Mouse (Mus musculus) E14TG2a.4 (cell line): ENCODE data around the gene Csrnp3.

ENCODE experiments used
- H3K27me3 ChIP-seq: 2 replicates; pipeline ENCODE4 v1.6.1; 2014; ENCODE audit warnings: low read length, control low read depth; ENCODE audit not compliant: insufficient read depth
- H3K36me3 ChIP-seq: 2 replicates; pipeline ENCODE4 v1.6.1; 2014; ENCODE audit warnings: low read length, control low read depth; ENCODE audit not compliant: insufficient read depth
- H3K4me1 ChIP-seq: replicated peaks from 2 replicates; pipeline ENCODE4 v1.6.1; 2014; ENCODE audit warnings: low read depth, low read length, control low read depth
- H3K4me3 ChIP-seq: replicated peaks from 2 replicates; pipeline ENCODE4 v1.5.1; 2014; ENCODE audit warnings: mild to moderate bottlenecking, low read length
- H3K9me3 ChIP-seq: 2 replicates; pipeline ENCODE4 v1.6.1; 2014; ENCODE audit warnings: low read length, control low read depth
- CTCF ChIP-seq: conservative IDR thresholded peaks from 2 replicates; pipeline ENCODE4 v1.5.1; 2014; ENCODE audit warnings: low read length
- NANOG ChIP-seq: IDR thresholded peaks from 2 replicates; pipeline ENCODE4 v1.6.1; 2014; ENCODE audit warnings: borderline replicate concordance, low read length, mixed read lengths
- POU5F1 ChIP-seq: IDR thresholded peaks from 2 replicates; pipeline ENCODE4 v1.6.1; 2014; ENCODE audit warnings: low read length, borderline replicate concordance

Csrnp3 gene

GRCm38 (mm10) chr2:65948808-65949207 lies 103.2 kb downstream of the Csrnp3 start:
- Histone ChIP-seq H3K4me1 (no peaks in the 10 kb centered on the region), H3K4me3 (no peak overlapping the region), H3K9me3 (0 out of 2 replicates have a peak, but pooled peaks cover 7% of the 10 kb centered on the region), H3K36me3 (no peaks in the 10 kb centered on the region), H3K27me3 (no peaks in the 10 kb centered on the region)
- TF ChIP-seq POU5F1, result no peak
- TF ChIP-seq CTCF, result no peak
- no peak for TF ChIP-seq NANOG

- Histone ChIP-seq H3K4me1 (peaks cover 4% of the 10 kb centered on the region), H3K36me3 (no peaks in the 10 kb centered on the region), H3K27me3 (no peaks in the 10 kb centered on the region), H3K4me3 (no peak overlapping the region), H3K9me3 (no peaks in the 10 kb centered on the region)
- TF ChIP-seq CTCF (no peak), POU5F1 (no peak), NANOG (no peak)
Measured at GRCm38 (mm10) chr2:65953726-65954340, 108.3 kb downstream of the Csrnp3 start.

- no peaks in the 10 kb centered on the region for H3K9me3 ChIP-seq
- peaks cover 4% of the 10 kb centered on the region for H3K4me1 ChIP-seq
- no peak overlapping the region for H3K4me3 ChIP-seq
- H3K27me3 ChIP-seq, result no peaks in the 10 kb centered on the region
- TF ChIP-seq CTCF (no peak), POU5F1 (no peak), NANOG (no peak)
- H3K36me3 ChIP-seq, result no peaks in the 10 kb centered on the region
Measured at GRCm38 (mm10) chr2:65955804-65956203, 110.2 kb downstream of the Csrnp3 start.

GRCm38 (mm10) chr2:65956727-65957126 lies 111.2 kb downstream of the Csrnp3 start:
- Histone ChIP-seq H3K27me3 (no peaks in the 10 kb centered on the region), H3K36me3 (no peaks in the 10 kb centered on the region)
- TF ChIP-seq NANOG, result no peak
- no peak for TF ChIP-seq POU5F1
- TF ChIP-seq CTCF, result no peak

GRCm38 (mm10) chr2:65963420-65963819 lies 117.9 kb downstream of the Csrnp3 start:
- TF ChIP-seq NANOG (no peak), CTCF (no peak)
- Histone ChIP-seq H3K27me3 (no peaks in the 10 kb centered on the region), H3K4me1 (no peaks in the 10 kb centered on the region), H3K36me3 (no peaks in the 10 kb centered on the region), H3K9me3 (no peaks in the 10 kb centered on the region), H3K4me3 (no peak overlapping the region)

More at GRCm38 (mm10) chr2:65956727-65957126, 111.2 kb downstream of the Csrnp3 start:
- no peaks in the 10 kb centered on the region for H3K9me3 ChIP-seq
- H3K4me3 ChIP-seq, result no peak overlapping the region
- peaks cover 4% of the 10 kb centered on the region for H3K4me1 ChIP-seq

DNA sequence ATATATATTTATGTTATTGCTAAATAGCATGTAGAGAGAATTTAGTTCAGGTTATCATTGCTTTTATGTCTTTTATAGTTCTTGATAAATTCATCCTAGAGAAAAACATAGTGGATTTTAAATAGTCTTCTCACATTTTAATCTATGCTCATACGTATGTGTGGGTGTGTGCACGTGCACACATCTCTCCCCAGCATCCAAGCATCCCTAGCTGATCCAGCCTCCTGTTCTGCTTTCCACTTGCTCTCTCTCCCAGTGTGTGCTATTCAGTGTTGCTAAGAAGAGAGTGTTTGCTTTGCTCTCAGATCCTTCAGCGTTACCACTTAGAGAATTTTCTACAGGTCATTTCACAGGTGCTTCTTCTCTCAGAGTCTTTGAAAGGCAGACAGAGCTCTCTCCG lies 123.2 kb downstream of the Csrnp3 start:
- H3K9me3 ChIP-seq, result no peaks in the 10 kb centered on the region
- no peaks in the 10 kb centered on the region for H3K36me3 ChIP-seq
- no peaks in the 10 kb centered on the region for H3K4me1 ChIP-seq
- H3K4me3 ChIP-seq, result no peak overlapping the region
- TF ChIP-seq CTCF (no peak), POU5F1 (no peak), NANOG (no peak)
- H3K27me3 ChIP-seq, result no peaks in the 10 kb centered on the region

- no peak overlapping the region for H3K4me3 ChIP-seq
- no peaks in the 10 kb centered on the region for H3K36me3 ChIP-seq
- TF ChIP-seq CTCF, result no peak
- no peak for TF ChIP-seq POU5F1
- no peak for TF ChIP-seq NANOG
- no peaks in the 10 kb centered on the region for H3K9me3 ChIP-seq
- no peaks in the 10 kb centered on the region for H3K4me1 ChIP-seq
- no peaks in the 10 kb centered on the region for H3K27me3 ChIP-seq
Measured at GRCm38 (mm10) chr2:65973907-65974306, 128.3 kb downstream of the Csrnp3 start.

GRCm38 (mm10) chr2:65975383-65975782 lies 129.8 kb downstream of the Csrnp3 start:
- Histone ChIP-seq H3K9me3 (no peaks in the 10 kb centered on the region), H3K36me3 (no peaks in the 10 kb centered on the region), H3K4me1 (no peaks in the 10 kb centered on the region), H3K4me3 (no peak overlapping the region), H3K27me3 (no peaks in the 10 kb centered on the region)
- TF ChIP-seq NANOG (no peak), POU5F1 (no peak), CTCF (no peak)

GRCm38 (mm10) chr2:65979338-65980053 lies 133.9 kb downstream of the Csrnp3 start:
- no peaks in the 10 kb centered on the region for H3K36me3 ChIP-seq
- no peaks in the 10 kb centered on the region for H3K9me3 ChIP-seq
- TF ChIP-seq POU5F1, result no peak
- TF ChIP-seq CTCF, result no peak
- TF ChIP-seq NANOG, result no peak

More at GRCm38 (mm10) chr2:65979338-65980053, 133.9 kb downstream of the Csrnp3 start:
- no peak overlapping the region for H3K4me3 ChIP-seq
- H3K27me3 ChIP-seq, result no peaks in the 10 kb centered on the region
- no peaks in the 10 kb centered on the region for H3K4me1 ChIP-seq
